Mouse (Mus musculus) monocyte, adult 2 months (primary cell): ENCODE measurements around the gene Mapkapk3.

ENCODE experiments used
- DNase-seq, 2 experiments: peaks; one replicate each; pipeline ENCODE4 v3.0.0; 2022; ENCODE audit warnings: low spot score in 2 of 2, low read depth in 1 of 2

The Mapkapk3 gene

GRCm38 (mm10) chr9:107294249-107294648 is 4.6 kb upstream of the Mapkapk3 start:
- peak in 1 of 2 experiments; percentile 62 for DNase-seq

GRCm38 (mm10) chr9:107290897-107291296 is 1.2 kb upstream of the Mapkapk3 start:
- DNase-seq = peak; percentile 63 to 79

GRCm38 (mm10) chr9:107288711-107289110 is 966 bp downstream of the Mapkapk3 start:
- DNase-seq = peak in 1 of 2 experiments; percentile 43

DNA sequence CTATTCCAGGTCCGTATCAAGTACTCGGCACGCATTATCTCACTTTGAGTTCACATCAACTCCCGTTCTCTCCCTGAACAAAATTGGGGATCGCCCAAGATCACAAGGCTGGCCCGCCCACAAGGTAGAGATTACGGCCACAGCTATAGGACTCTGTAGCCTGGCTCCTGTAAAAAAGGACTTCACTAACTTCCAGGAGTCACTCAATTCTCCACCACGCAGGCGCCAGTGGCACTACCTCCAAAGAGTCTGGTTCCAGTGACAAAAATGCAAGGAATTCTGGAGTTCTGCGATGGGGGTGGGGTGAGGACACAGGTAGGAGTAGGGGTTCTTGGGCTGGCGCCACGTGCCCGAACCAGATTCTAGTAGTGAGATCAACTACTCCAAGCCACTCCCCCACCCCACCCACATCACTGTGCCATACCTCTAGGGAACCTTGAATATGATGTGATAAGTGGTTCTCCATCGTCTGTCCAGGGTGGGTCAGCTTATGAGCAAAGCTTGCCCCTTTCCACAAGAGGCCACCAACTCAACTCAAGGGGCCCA is 1.5 kb downstream of the Mapkapk3 start:
- no peak for DNase-seq

DNA sequence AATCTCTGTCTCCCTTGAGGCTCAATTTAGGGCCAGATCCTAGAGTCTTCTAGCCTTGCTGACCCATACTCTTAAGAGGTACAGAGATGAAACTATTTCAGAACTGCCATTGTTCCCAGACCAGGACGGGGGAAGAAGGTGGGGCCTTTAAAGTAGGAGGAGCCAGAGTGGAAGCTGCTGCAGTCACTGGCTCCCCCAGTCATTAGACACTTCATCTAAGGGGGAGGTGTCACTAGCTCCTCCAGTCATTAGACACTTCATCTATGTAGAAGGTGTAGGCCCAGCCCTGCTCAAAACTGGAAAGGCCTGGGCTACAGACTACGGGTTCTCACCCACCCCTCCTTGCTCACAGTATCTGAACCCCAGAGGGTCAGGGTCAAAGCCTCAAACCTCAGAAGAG is 2.4 kb downstream of the Mapkapk3 start:
- DNase-seq = no peak

DNA sequence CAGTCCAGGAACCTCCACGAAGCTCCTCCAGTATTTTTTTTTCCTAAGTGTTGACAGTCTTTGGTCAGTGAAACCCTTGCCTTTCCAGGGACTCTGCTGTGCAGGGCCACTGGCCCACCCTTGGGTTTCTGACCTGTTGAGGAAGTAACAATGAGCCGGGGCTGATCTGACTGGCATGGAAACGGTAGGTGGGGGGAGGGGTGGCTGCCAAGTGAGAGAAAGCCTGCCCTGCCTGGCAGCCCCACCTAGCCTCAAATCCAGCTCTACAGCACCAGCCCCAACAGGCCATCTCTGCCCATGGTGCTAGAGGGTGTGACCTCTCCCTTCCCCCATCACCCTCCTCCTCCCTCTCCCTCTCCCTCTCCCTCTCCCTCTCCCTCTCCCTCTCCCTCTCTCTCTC is 4.7 kb downstream of the Mapkapk3 start:
- no peak for DNase-seq

GRCm38 (mm10) chr9:107282951-107283350 is 6.7 kb downstream of the Mapkapk3 start:
- no peak for DNase-seq

- DNase-seq = no peak
Measured at GRCm38 (mm10) chr9:107281241-107281987, 8.3 kb downstream of the Mapkapk3 start.

DNA sequence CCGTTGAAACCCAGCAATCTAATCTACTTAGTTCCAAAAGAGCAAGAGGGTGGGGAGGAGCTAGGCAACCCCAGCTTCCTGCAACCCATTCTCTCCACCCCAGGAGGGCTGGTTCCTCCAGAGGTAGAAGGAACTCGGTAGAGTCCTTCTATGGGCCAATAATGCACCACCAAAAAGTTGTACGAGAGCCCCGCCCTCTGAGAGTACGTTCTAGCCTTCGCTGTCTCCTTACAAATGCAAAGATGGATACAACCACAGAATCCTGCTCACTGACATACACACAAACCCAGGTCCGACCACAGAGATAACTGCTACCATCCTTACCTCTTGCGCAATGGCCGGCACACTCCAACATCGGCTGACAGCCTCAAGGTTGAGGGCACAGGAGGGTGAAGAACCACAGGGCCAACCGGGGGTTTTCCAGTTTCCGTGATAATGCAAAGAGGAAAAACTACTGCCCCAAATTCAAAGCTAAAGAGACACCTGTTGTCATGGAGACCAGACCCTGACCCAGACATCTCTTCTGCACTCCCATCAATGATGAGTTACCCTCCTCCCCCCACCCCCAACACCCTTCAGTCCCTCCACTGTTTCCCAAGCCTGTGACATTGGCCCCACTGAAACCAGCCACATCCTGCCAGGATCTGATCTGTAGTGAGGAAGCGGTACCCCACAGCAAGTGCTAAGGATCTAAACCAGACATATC is 9.2 kb downstream of the Mapkapk3 start:
- DNase-seq = peak in 1 of 2 experiments; percentile 37

DNA sequence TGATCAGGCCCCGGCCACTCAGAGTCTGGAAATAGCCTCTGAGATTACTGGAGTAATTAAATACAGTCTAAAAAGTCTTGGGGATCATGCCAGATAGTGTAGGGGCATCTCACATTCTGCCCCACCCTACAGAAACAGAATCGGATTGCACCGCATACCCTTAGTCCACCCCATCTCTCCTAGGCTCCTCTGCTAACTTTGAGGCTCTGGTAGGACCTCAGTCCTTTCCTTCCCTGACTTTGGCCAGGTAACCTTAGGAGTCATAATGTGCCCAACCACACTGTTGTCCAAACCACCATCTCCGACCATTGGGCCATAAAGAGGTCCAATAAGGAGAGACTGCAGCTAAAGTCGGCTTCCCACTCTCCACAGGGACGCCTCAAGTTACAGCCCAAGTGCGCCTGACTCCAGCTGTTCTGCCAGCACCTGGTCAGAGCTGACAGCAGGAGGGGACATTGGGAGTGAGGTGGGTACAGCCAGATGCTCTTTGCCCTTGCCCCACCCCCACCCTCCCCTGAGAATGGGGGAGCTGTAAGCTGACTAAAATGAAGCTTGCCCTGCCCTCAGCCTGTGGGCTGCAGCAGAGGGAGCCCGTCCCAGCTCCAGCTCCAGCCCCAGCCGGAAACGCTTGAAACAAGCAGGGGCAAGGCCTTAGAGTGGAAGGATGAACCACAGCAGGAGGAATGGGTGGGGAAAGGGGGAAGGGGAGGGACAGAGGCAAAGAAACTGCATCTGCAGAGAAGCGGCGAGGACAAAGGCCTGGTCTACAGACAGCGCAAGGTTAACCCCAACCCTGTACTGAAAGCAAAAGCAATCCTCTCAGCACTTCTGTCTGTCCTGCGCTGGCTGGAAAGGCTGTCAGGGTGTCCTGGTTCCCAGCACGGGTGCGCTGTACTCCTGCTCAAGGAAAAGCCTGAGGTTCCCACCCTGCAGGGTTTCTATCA is 10.0 kb downstream of the Mapkapk3 start:
- no peak for DNase-seq

DNA sequence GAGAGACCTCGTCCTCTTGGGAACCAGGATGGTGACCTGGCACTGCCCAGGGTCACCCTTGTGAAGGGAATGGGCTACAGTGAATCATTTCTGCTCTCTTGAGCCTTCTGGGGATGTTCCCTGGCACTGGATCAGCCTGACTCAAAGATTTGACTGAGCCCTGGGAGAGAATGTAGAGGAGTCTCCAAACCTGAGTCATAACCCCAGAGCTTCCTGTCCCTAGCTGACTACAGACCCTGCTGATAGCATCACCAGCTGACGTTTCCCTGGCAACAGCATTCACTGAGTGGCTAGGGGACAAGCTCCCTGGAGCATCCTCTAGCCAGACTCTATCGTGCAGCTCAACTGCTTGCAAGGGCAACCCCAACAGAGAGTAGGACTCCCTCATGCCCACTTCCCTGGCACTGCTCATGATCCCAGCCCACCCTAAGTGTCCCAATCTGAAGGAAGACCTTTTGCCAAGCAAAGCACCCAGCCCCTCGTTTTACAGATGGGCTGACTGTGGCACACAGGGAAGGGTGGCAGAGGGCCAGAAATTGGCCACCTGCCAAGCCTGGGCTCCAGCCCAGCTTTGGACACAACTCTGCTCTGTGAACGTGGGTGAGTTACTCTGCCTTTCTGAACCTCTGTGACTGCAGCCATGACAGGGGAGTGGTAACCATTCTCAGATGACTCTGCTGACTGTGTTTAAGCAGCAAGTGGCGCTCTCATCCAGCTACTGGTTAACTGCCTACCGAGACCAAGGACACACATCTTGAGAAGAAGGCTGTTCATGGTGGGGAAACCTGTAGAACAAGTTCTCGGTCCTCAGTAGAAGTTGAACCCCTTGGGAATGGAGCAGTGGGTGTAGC is 10.9 kb downstream of the Mapkapk3 start:
- DNase-seq = no peak

GRCm38 (mm10) chr9:107278126-107278525 is 11.6 kb downstream of the Mapkapk3 start:
- DNase-seq = no peak

DNA sequence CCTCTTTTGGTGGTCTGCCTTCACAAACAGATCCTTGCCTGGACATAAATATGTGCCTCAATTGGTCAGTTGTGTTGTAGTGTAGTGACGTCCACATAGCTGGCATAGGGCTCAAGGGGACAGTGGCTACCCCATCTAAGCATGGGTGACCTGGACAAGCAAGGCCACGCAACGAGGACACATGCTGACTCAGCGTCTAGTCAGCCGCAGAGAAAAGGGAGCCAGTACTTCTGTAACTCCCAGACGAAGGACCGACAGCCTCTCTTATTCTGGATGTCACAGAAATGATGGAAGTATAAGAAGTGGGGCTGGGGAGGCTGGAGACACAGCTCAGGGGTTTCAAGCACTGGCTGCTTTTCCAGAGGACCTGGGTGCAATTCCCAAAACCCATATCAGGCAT is 12.1 kb downstream of the Mapkapk3 start:
- no peak for DNase-seq

DNA sequence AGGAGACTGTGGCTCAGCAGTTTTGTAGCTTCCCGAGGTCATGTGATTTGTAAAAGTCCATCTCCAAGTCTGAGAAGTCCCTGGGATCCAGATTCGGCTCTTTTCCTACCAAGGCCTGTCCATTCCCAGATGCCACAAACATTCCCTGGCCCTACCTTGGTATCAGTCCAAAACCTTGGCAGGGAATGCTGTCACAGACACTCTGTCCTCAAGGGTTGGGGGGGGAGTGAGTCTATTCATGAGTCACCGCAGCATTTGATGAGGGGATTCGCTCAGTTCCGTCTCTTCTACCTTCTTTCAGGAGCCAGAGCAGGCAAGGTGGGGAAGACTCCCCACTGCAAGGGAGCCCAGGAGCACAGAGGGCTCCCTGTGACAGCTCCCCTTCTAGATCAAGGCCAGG is 14.0 kb downstream of the Mapkapk3 start:
- no peak for DNase-seq

DNA sequence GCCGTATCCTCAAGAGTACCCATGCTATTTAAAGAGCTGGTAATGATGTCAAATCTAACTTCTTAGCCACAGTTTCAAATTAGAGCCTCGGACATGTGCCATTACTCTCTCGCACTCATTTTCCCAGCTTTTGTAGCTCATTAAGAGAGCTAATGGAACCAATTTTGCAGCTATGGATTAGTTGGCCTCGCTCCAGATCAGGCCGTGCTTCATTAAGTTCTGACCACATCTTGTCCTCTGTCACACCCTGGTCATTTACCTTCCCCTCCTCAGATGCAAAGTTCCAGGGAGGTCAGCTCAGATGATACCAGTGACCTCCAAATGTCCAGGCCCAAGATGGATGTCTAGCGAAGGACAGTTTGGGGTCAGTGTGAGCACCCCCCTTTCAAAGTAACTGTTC is 14.9 kb downstream of the Mapkapk3 start:
- DNase-seq = no peak

DNA sequence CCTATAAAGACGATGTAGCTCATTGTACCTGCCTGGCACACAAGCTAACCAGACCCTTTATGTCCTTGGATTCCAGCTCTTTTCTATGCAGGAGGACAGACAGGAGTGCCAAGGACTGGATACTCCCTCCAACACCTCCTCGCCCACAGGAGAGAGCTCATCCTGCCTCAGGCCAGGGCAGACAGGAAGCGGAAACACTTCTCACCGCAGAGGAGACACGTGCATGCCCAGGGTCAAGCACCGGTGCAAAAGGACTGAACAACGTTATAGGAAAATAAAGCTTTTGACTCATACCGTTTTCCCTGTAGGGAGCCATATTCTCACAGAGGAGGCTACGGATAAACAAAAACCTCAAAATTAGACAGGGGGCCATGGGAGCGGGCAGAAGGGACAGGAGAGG is 16.5 kb downstream of the Mapkapk3 start:
- no peak for DNase-seq

DNA sequence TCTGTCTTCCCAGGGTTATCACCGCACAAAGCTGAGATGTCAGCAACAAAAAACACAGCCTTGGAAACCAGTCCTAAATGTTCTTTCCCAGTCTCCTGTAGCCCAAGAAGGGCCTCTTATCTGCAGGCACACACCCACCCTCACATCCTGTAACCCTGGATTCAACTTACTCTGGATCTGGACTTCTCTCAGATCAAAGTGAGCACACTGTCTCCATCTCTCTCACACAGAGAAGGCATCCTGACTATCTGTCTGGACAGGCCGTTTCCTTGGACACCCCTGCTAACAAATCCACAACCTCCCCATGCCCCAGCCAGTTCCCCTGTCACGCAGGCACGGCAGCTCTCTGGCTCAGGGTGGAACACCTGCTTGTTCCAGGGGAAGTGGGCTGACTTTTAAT is 17.4 kb downstream of the Mapkapk3 start:
- DNase-seq = no peak

DNA sequence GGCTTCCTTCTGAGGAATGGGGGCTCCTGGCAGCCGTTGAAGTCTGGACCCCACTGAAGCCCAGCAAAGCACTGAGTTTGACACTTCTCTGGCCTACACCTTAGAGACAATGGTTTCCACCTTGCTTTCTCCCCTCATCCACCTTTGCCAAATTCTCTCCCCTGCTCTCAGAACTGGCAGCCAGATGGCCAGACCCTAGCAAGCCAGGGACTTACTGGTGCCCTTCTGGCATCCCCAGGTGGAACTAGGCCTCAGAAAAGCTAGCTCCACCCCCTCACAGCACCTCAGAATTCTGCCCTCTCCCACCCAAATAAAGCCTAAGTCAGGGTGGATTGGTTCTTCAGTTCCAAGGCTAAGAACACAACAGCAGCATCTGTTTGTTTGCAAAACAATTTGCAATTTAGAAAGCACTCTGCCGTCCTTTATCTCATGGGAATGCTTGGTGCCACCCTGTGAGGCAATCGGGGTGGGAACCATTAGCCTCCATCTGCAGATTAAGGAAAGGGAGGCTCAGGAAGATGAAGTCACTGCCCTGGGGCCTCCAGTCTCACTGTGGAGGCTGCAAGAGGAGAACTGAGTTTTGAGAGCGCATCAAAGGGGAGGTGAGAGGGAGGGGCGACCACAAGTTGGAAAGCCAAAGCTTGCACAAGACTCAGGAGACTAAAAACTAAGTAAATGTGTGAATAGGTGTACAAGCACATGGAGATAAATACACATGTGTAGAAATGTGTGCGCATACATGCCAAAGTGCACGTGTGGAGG is 18.3 kb downstream of the Mapkapk3 start:
- DNase-seq = no peak

DNA sequence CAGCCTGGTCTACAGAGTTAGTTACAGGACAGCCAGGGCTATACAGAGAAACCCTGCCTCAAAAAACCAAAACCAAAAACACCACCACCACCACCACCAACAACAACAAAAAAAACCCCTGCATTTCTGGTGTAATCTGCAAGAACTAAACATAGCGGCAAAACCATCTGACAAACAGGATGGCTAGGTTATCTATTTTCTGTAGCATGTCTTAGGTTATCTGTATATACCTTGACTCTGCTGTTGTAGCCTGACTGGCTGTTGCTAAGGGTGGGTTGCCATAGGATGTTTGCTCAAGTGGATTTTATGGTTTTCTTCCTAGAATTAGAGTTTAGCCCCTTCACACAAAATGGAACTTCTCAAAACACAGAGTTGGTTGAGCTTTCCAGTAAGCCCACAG is 19.9 kb downstream of the Mapkapk3 start:
- DNase-seq = no peak
